Mouse (Mus musculus): ENCODE results near the gene Atg2a. TPM values are rescaled to one million over a fixed set of nuclear protein-coding genes. Genes with fewer than 3 reads are reported as not detected.

Atg2a gene
- 79.4 TPM for polyA plus RNA-seq (2017; shearing (Covaris generic))

DNA sequence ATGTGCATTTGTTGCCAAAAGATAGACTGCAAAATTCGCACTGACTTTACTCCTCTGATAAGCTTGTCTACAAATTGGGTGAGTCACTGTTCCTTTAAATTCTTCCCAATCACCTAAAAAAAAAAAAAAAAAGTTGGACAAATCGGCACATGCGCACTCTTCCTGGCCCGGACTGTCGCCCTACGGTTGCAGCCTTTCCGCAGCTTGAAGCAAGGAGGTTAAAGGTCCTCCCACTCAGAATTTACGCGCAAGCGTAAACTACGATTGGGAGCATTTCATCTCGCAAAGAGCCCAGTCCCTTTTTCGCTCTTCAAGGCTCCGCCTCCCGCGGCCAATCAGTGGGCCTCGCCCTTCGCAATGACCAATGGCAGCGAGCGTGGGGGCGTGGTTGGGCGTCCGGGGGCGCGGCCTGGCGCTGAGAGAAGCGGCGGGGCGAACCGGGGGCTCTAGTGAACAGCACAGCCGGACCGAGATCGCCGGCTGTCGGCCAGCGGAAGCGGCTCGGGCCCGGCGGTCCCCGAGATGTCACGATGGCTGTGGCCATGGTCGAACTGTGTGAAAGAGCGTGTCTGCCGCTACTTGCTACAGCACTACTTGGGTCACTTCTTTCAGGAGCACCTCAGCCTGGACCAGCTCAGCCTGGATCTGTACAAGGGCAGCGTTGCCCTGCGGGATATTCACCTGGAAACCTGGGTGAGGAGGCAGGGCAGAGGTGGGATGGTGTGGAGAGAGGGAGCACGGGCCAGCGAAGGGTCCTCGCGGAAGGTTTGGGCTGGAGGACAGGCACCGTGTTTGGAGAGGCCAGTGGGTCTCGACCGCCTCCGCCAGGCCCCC lies at the start of gene Atg2a:
Gene Atg2a (plus strand): TSS at position 395 of the 834 bp plus-strand sequence.

DNA sequence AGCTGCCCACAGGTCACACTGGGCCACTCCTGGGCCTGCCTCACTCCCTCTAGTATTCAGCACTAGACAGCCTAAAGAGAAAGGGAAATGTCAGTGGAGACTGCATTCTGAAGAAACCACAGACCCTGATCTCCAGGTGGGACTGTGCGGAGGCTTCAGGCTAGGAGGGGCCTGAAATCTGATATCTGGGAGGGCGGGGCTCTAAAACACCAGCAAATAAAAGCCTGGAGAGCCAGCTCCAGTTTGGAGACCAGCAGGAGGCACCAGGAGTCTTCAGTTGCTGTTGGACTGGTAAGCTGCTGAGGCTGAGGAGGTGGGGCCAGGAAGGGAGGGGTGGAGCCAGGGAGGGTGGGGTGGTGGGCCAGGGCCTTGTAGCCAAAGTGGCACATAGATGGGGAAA lies 15.3 kb upstream of the Atg2a start, which contains the start of gene Gpha2:
Gene Gpha2 (plus strand): TSS at position 246 of the 400 bp plus-strand sequence.

DNA sequence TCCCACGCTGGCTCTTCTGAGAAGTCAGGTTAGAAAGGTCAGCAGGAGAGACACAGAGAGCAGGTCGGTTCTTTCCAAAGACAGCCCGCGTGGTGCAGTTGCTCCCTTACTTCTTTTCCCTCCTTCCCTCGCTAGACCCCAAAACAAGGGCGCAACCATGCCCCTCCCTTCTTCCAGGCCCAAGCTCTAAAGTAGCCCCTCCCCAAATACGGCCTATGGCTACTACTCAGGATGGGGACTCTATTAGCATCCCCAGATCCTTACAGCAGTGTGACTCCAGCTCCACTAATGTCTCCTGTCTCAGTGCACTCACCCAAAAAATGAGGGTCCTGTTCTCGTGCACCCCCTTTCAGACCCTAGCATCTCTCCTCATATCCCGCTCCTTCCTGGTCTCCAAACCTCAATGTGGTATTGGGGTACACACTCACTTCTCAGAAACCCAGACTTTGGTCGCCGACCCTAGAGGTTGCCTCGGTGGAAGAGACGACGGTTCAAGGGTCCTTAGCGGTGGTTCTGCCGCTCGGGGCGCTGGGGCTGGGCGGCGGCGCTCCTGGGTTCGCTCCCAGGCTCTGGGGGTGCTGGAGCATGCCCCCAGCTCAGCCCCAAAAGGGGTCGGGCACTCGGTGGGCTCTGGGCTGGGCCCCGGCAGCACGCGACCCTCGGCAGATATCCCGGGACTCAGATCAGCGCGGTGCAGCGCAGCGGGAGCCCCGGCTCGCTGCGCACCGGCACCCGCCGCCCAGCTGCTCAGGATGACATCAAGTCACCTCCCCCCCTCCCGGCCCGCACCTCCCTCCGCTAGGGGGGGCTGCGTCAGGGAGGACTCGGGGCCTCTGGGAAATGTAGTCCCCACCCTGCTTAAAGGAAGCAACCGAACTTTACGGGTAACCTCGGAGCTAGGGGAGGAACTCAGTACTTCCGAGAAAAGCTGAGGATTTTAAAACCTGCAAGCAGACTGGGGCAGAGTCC lies 6.1 kb upstream of the Atg2a start, which contains the start of gene Ppp2r5b:
Gene Ppp2r5b (minus strand): TSS at position 789 of the 969 bp plus-strand sequence.

DNA sequence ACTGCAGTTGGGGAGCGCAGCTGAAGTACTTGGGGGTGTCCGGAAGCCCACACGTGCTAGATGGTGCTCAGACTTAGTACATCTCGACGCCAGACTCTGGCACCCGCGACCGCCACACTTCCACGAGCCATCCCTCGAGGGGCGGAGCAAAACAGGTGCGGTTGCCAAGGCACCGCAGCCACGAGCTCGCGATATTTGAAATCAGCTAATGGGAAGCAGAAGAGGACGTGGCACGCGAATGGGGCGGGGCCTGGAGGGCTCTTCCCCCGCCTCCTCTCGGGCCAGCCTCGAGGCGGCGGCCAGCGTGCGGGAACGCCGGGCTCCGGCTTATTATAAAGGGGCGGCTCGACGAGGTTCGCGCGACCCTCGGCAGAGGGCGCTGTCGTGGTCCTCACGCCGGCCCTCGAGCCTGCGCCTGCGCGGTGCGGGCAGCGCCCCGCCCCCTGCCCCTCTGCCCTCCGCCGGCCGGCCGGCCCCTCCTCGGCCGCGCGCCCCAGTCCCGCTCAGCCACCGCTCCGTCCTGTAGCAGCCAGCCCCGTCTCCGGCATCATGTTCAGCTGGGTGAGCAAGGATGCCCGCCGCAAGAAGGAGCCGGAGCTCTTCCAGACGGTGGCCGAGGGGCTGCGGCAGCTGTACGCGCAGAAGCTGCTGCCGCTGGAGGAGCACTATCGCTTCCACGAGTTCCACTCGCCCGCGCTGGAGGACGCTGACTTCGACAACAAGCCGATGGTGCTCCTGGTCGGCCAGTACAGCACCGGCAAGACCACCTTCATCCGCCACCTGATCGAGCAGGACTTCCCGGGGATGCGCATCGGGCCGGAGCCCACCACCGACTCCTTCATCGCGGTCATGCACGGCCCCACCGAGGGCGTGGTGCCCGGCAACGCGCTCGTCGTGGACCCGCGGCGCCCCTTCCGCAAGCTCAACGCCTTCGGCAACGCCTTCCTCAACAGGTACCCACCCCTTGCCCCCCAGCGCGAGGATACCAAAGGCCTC lies 35.3 kb downstream of the Atg2a start, which contains the start of gene Ehd1:
Gene Ehd1 (plus strand): TSS at position 300 of the 996 bp plus-strand sequence.

DNA sequence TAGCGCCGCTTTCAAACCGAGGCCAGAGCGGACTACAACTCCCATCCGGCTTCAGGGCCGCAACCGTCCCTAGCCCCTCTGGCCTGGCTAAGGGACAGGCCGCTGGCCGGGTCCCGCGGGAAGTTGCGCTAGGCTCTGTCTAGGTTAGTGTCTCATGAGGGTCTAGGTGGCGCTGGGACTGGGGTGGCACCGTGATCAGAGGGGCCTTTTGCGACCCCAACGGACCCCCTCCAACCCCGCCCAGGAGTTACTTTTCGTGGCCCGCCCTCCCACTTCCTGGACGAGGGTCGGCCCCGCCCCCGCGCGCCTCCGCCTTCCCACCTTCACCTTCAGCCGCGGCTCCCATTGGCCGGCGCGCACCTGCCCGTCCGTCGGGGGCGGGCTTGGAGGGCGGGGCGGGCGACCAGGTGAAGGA lies 64.7 kb downstream of the Atg2a start, which contains the start of gene Cdc42bpg:
Gene Cdc42bpg (plus strand): TSS at position 320 of the 415 bp plus-strand sequence.

Other genes with a start within 250 kb of the Atg2a start
- 46.7 TPM for gene Capn1, start 225.8 kb upstream of the Atg2a start, polyA plus RNA-seq (2017; shearing (Covaris generic))
- gene Syvn1, start 195.1 kb upstream of the Atg2a start, polyA plus RNA-seq (2017; shearing (Covaris generic)) = 54.6 TPM
- 21.8 TPM for gene Mrpl49, start 183.9 kb upstream of the Atg2a start, polyA plus RNA-seq (2017; shearing (Covaris generic))
- gene Fau, start 183.8 kb upstream of the Atg2a start, polyA plus RNA-seq (2017; shearing (Covaris generic)) = 985 TPM
- 17.6 TPM for gene Znhit2, start 180.5 kb upstream of the Atg2a start, polyA plus RNA-seq (2017; shearing (Covaris generic))
- 7.2 TPM for gene Tm7sf2, start 173.3 kb upstream of the Atg2a start, polyA plus RNA-seq (2017; shearing (Covaris generic))
- 67.1 TPM for gene Vps51, start 164.4 kb upstream of the Atg2a start, polyA plus RNA-seq (2017; shearing (Covaris generic))
- not detected for gene Tmem262, start 161.6 kb upstream of the Atg2a start, polyA plus RNA-seq (2017; shearing (Covaris generic))
- 0.60 TPM for gene Gm28374, start 159.4 kb upstream of the Atg2a start, polyA plus RNA-seq (2017; shearing (Covaris generic))
- gene Zfpl1, start 156.7 kb upstream of the Atg2a start, polyA plus RNA-seq (2017; shearing (Covaris generic)) = 20.0 TPM
- gene Cdca5, start 156.7 kb upstream of the Atg2a start, polyA plus RNA-seq (2017; shearing (Covaris generic)) = 0.21 TPM
- not detected for gene AC131692.1, start 147.2 kb upstream of the Atg2a start, polyA plus RNA-seq (2017; shearing (Covaris generic))
- not detected for gene Naaladl1, start 135.9 kb upstream of the Atg2a start, polyA plus RNA-seq (2017; shearing (Covaris generic))
- gene Sac3d1, start 123.0 kb upstream of the Atg2a start, polyA plus RNA-seq (2017; shearing (Covaris generic)) = 6.3 TPM
- 25.6 TPM for gene Snx15, start 113.4 kb upstream of the Atg2a start, polyA plus RNA-seq (2017; shearing (Covaris generic))
- gene Batf2, start 100.7 kb upstream of the Atg2a start, polyA plus RNA-seq (2017; shearing (Covaris generic)) = not detected
- gene Arl2, start 100.1 kb upstream of the Atg2a start, polyA plus RNA-seq (2017; shearing (Covaris generic)) = 25.1 TPM
- gene Majin, start 57.3 kb upstream of the Atg2a start, polyA plus RNA-seq (2017; shearing (Covaris generic)) = not detected
- gene Gpha2, start 15.3 kb upstream of the Atg2a start, polyA plus RNA-seq (2017; shearing (Covaris generic)) = not detected
- gene Ppp2r5b, start 5.8 kb upstream of the Atg2a start, polyA plus RNA-seq (2017; shearing (Covaris generic)) = 19.1 TPM
- gene Ehd1, start 35.1 kb downstream of the Atg2a start, polyA plus RNA-seq (2017; shearing (Covaris generic)) = 34.0 TPM
- gene Cdc42bpg, start 64.8 kb downstream of the Atg2a start, polyA plus RNA-seq (2017; shearing (Covaris generic)) = 0.35 TPM
- 30.0 TPM for gene Men1, start 93.3 kb downstream of the Atg2a start, polyA plus RNA-seq (2017; shearing (Covaris generic))
- gene Map4k2, start 99.5 kb downstream of the Atg2a start, polyA plus RNA-seq (2017; shearing (Covaris generic)) = 129 TPM
- 603 TPM for gene Sf1, start 122.0 kb downstream of the Atg2a start, polyA plus RNA-seq (2017; shearing (Covaris generic))
- 2.4 TPM for gene Pygm, start 142.7 kb downstream of the Atg2a start, polyA plus RNA-seq (2017; shearing (Covaris generic))
- 296 TPM for gene Rasgrp2, start 157.7 kb downstream of the Atg2a start, polyA plus RNA-seq (2017; shearing (Covaris generic))
- not detected for gene Nrxn2, start 177.1 kb downstream of the Atg2a start, polyA plus RNA-seq (2017; shearing (Covaris generic))